Mouse (Mus musculus) layer of hippocampus, adult 9-10 months (tissue): ENCODE data around the gene Fzd4.
A peak's percentile ranks its signal among the peaks of the same experiment; 100 is the strongest.

Experiments
- DNase-seq: peaks from one replicate; pipeline ENCODE4 v3.0.0; 2022; ENCODE audit warnings: low spot score

Fzd4 gene

DNA sequence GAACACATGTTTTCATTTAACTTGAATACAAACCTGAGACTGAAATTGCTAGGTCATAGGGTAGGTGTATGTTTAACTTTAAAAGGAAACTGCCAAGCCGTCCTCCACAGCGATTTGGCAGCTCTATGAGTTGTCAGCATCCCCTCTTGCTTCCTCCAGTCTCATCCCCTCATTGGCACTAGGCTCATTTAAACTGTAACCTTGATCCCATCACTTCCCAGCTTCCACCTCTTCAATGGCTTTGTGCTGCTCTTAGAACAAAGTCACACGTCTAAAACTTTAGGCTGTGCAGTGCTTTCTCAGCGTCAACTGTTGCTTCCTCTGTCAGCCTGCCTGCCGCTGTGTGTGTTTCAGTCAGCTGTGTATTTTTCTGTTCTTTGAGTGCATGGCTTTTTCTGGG, 22.9 kb downstream of the Fzd4 start:
- no peak for DNase-seq

DNA sequence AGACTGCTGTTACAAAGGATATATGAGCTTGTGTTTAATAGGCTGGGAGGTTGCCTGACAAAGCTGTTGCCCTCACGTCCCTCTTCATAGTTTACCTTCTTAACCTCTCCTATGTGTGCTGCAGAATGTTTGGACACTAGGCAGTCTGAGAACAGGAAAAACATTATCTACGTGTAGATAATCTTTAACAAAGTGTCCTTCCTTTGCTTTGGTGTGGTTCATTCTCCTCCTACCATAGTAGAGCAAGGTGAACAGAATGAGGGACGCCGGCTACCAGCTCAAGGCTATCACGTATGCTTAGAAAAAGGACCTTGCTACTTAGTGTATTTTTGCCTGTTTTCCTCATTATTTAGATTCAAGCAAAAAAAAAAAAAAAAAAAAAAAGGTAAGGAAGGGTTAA, 24.6 kb downstream of the Fzd4 start:
- DNase-seq: no peak

- no peak for DNase-seq
Measured at GRCm38 (mm10) chr7:89429326-89429725, 25.2 kb downstream of the Fzd4 start.

- DNase-seq: no peak
Measured at GRCm38 (mm10) chr7:89431185-89431584, 27.0 kb downstream of the Fzd4 start.

- DNase-seq: no peak
Measured at GRCm38 (mm10) chr7:89433193-89433892, 29.2 kb downstream of the Fzd4 start.

GRCm38 (mm10) chr7:89433893-89434616, 29.9 kb downstream of the Fzd4 start:
- no peak for DNase-seq

DNA sequence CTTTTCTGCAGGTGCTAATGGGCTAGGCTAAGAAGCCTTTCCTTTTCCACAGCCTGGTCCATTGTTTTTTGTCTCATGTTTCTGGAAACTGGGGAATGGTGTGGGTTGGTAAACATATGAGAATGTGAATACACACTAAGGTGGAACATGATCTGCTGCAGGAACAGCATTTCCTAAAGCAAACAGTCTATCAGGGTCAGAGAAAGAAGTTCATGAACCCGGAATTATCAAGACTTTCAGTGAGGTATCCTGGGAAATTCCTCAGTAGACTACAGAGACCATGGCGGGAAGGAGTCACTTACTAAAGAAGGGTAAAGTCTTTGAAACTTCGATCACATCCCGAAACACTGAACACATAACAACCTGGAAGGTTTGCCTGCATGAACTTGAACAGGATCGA, 32.2 kb downstream of the Fzd4 start:
- DNase-seq: no peak

DNA sequence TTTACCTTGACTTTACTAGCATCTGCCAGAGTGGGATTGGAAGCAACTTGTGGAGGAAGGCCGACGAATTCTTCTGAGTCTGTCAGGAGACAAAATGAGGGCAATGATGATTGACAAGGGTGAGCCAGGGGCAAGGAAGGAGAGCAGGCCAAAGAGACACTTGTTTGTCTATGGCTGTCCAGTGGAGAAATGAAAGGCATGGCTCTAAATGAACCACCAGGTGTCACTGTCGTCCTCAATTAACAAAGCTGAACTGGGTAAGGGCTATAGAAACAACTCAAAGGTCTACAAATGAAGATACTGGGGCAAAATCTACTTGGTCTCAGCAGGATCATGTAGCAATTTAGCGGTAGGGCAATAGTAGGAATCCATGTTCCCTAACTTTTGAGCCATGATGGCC, 33.4 kb downstream of the Fzd4 start:
- peak; percentile 49 for DNase-seq

- DNase-seq: no peak
Measured at GRCm38 (mm10) chr7:89441291-89441690, 37.1 kb downstream of the Fzd4 start.

- no peak for DNase-seq
Measured at GRCm38 (mm10) chr7:89442242-89442641, 38.1 kb downstream of the Fzd4 start.

DNA sequence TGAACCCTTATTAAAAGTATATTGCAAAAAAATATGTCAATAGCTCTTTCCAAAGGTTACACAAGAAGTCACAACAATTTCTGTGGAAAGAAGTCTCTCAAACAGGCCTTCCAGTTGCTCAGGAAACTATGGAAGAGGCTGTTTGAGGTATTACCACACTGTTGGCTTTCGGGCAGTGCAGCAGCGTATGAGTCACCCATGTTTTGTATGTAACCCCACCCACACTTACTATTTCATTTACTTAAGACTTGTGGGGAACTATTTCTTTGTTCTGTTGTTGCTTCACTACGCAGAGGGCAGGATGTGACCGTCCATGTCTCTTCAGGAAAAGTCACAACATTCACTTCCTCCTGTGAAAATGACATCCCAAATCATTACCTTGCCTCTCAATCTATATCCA, 41.0 kb downstream of the Fzd4 start:
- DNase-seq: no peak

GRCm38 (mm10) chr7:89450312-89450711, 46.2 kb downstream of the Fzd4 start:
- no peak for DNase-seq

DNA sequence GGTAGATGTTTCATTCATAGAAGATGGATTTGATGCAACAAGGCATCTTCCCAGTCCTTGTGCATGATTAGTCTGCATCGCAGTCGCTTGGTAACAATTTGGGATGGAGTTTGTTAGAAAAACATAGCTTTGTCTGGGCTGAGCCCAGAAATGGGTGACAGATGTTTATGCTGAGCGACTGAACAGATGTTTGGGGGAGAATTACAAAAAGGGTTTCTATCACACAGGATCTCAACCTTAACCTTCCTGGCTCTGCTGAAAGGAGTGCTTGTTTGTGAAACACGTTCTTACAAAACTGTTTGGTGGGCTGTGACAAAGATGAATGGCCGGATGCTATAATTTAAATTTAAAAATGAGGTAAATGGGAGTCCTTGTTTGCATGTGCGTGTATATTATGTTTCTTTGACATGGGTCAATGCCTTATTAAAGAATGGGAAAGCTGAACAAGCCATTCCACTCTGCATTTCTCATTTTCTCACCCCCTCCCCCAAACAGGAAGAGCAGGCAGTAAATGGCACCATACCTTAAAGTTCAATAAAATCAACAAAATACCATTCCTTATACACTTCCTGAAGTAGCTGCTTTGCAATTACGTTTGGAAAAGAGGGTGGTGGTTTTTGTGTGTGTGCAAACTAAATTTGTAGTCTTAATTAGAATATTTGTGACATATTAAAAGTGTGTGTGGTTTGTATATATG, 52.4 kb downstream of the Fzd4 start:
- DNase-seq: no peak

GRCm38 (mm10) chr7:89459691-89460090, 55.5 kb downstream of the Fzd4 start:
- no peak for DNase-seq

DNA sequence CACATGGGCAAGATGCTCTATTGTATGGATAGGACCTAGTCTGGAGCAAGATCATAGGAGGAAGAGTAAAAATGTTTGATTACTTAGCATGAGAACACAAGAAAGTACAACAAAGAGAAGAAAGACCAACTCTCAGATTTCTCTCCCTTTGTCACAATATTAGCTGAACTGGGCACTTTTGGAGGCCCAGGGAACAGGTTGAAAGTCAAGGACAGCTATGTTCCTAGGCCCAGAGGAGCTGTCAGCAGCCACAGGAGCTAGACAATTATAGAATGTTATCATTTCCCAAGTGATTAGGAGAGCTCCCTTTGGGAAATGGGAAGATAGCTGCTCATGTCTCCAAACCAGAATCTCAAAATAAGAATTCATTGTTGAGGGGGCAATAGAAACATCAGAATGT, 56.8 kb downstream of the Fzd4 start:
- no peak for DNase-seq

- no peak for DNase-seq
Measured at GRCm38 (mm10) chr7:89461351-89461750, 57.2 kb downstream of the Fzd4 start.
